Mouse (Mus musculus) layer of hippocampus, adult 9-10 months (tissue): ENCODE results near the gene Cdiptos.

Source experiments
- DNase-seq: peaks from one replicate; pipeline ENCODE4 v3.0.0; 2022; ENCODE audit warnings: low spot score

The Cdiptos gene

GRCm38 (mm10) chr7:126975950-126976866 is at the start of gene Cdiptos:
Gene Cdiptos, minus strand, starts transcription at chr7:126976098.
- DNase-seq: peak; percentile 85

GRCm38 (mm10) chr7:127024755-127025555 is 49.1 kb upstream of the Cdiptos start:
- no peak for DNase-seq

GRCm38 (mm10) chr7:127023896-127024690 is 48.2 kb upstream of the Cdiptos start:
- DNase-seq: no peak

GRCm38 (mm10) chr7:127023272-127023691 is 47.4 kb upstream of the Cdiptos start:
- DNase-seq: no peak

DNA sequence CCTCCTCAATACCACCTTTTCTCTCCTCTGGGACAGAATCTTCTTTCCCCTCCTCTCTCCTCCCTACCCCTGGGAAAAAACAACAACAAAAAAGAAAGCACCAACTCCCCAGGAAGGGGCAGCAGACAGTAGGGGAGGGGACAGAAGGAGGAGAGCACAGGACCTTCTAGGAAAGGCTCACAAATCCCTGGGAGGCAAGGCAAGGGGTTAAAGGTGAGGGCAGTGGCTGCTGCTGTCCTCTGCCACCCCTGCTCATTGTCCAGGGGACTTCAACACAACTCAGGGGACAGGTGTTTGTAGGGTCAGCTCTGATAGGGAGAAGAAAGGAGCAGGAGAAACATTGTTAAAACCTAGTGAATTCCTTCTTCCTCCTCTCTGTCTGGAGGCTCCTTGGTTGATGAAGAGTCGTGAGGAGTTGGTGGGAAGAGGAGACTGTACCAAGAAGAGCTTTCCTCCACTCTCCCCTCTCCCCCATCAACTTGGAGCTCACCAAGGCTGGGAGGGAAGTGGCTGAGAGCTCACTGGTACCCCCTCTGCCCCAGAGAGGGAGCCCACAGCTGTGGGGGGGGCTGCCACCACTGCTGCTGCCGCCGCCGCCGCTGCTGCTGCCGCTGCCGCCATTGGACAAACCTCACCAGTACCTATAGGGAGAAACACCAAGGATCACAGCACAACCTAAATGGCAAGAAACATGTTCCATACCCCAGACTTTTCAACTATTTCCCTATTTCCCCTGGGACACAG is 46.8 kb upstream of the Cdiptos start:
- DNase-seq: no peak

DNA sequence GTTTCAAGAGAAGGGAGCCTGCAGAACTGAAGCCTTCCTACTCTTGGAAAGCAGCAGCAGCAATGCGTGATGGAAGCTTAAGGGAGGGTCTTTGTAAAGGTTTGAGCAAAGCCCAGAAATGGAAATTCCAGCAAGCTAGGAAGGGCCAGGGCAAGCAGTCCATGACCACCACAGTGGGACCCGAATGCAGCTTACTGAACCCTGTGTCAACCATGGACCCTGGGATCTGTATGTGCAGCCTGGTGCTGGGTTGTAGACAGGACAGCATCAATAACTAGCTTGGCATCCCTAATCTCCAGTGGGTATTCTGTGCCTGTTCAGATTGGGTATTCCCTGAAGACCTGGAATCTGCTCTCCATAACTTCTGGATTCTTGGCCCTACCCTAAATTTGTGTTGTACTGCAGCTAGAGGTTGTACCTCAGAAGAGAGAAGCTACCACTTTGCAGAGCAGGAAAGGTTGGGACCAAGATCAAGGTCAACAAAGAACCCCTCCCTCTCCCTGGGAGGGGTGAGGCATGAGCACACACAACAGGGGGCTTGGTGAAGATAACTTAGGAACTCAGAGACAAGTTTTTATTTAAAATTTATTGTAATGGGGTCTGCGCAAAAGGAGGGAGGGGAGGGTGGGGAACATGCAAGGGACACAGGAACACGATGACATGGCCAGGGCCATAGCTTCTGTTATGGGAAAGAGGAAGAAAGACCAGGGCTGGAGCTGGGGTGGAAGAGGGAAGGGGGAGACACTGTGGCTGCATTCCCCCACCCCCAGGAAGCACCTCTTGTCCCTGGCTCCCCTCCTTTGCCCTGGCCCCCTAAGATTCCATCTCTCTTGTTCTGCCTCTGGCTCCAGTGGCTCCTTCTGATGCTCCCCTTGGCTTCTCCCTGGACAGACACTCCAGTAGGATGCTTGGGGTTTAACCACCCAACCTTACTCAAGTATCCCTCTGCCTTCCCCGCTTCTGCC is 45.9 kb upstream of the Cdiptos start:
- no peak for DNase-seq

- no peak for DNase-seq
Measured at GRCm38 (mm10) chr7:127020901-127021562, 45.1 kb upstream of the Cdiptos start, which contains the start of the genes Gm42742 and Prrt2. Gene Gm42742, minus strand, starts transcription at chr7:127021097. Gene Prrt2, minus strand, starts transcription at chr7:127021211.

DNA sequence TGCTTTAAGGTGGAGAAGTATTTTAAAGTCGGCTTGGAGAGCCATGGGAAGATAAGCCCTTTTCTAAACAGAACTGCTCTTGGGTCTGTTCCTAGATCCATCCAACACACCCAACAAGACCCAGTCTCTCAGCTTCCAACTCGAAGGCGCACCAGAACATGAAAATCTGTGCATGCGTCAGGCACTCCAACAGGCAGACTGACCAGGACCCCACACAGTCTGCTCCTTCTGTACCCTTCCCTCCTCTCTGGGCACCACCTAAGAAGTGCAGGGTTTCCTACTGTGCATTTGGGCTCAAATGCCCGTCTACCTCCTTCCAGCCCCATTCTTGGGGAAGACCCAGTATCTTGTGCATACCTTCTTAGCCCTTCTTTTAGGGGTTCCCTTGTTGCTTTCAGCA is 44.6 kb upstream of the Cdiptos start:
- DNase-seq: no peak

DNA sequence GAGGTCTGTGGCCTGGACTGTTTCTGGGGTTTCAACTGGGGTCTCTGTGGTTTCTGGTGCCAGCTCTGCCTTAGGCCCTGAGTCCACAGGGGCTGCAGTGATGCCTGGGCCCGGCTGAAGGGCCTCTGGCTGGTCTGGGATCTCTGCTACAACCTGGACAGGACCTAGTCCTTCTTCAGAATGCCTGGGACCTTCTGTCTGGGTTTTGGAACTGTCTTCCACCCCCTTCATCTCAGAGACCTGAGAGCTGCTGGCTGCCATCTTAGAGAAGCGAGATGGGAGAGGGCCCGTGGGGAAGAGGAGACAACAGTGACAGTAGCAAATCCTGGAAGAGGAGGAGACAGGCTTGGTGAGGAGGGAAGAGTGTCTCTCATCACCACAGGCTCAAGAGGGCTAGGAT is 44.1 kb upstream of the Cdiptos start:
- no peak for DNase-seq

DNA sequence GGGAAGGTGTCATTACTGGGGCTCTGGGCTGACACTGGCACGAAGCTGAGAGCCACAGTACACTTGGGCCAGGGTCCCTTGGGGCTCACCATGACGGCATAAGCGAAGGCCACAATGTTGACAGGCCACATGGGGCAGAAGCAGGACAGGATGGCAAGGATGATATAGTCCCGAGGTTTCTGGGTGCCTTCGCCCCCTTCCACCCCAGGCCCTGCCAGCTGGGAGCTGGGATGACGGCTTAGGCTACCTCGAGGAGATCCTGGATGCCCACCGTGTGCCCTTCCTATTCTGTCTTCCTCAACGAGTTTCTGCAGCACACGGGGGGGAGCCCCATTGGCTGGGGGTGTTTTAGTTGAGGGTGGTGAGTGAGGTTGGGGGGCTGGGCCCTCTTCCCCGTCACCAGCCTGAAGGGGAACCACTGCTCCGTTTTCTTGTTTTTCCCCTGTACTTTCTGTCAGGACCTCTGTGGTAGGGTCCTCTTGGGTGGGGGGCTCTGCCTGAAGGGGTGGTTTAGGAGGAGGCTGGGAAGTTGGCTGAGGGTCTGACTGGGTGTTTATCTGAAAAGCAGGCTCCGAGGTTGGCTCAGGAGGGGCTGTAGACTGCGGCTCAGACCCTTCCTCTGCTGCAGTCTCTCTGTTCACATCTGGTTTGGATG is 43.5 kb upstream of the Cdiptos start:
- DNase-seq: no peak

- no peak for DNase-seq
Measured at GRCm38 (mm10) chr7:127018416-127019305, 42.8 kb upstream of the Cdiptos start.

GRCm38 (mm10) chr7:127017950-127018345 is 42.0 kb upstream of the Cdiptos start:
- no peak for DNase-seq

DNA sequence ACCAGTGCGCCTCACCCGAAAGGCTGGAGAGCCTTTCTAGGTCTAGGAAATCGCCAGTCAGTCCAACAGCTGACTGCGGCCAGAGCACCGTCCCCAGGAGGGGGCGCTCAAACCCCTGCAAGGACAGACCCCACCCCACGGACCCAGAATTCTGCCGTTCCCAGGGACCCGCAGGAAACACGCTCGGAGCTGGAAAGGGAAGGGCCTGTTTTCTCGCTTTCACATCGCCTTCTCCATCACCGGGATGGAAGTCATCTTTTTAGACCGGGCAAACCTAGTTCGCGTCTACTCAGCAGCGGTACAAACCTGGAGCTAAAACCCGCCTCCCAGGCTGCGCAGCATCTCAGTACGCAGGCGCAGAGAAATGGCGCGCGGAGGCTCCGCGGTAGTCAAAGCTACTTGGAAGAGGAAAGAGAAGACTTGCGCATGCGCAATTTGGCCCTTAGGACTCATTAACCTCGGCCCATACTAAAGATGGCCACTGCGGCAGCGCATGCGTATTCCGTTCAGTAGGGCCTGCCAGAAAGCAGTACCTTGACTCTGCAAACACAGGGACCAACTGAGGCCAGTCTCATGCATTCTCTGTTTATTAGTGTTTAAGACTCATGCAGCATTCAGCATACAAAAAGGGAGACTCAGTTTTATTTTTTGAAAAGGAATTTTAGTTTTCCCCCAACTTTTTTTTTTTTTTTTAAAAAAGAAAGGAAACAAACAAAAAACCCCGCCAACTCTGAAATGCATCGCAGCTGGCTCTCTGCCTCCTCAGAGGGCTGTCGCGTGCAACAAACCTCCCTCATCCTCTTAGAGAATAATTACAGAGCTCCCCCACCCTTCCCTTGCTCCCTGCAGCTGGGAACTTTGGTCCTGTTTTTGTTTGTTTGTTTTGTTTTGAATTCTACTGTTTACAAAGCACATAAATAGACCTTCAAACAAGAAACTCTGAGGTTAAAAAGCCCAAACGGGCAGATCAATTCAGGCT is 41.4 kb upstream of the Cdiptos start, which contains the start of gene Pagr1a:
Pagr1a (minus strand) TSS at position 382 of the 979 bp plus-strand sequence.
- peak; percentile 95 for DNase-seq

- no peak for DNase-seq
Measured at GRCm38 (mm10) chr7:127016486-127016938, 40.6 kb upstream of the Cdiptos start.

GRCm38 (mm10) chr7:127016481-127016485 is 40.4 kb upstream of the Cdiptos start, which contains the start of gene Pagr1b:
Gene Pagr1b, minus strand, starts transcription at chr7:127016484.
- DNase-seq: no peak

- DNase-seq: no peak
Measured at GRCm38 (mm10) chr7:127016081-127016480, 40.2 kb upstream of the Cdiptos start.

DNA sequence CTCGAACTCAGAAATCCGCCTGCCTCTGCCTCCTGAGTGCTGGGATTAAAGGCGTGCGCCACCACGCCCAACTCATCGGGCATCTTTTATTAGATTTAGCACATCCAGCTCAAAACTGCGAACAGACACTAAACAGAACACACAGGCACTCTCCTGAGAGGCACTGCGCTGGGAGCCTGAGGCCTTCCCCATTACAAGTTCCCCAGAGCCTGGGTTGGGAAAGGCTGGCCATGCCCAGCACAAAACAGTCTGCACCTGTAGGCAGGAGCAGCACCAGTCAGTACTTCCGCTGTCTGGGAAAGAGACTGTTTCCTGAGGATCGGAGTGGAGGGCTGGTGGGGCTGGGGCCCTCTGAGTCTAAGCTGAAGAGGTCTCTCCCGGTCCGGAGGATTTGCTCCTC is 39.1 kb upstream of the Cdiptos start:
- DNase-seq: no peak
